In genomic region chr13:43294957-43295590, GRCm38 (mm10) we compare ENCODE assay signal across 12 mouse cellular contexts. TPM values are rescaled to one million over a fixed set of nuclear protein-coding genes. Genes with fewer than 3 reads are reported as not detected.
DNase-seq lines count a peak whose midpoint lies in the region; ATAC-seq lines count a peak whose summit lies in the region.
"Had no signal": no experiment of that assay in that cellular context is flagged by ENCODE, and none has a peak within 500 bp of the region (broad histone marks: within the 10 kb centered on the region; RNA-seq: fewer than 3 reads in every experiment).

No protein-coding gene starts in this region.

- H3K27ac ChIP-seq in liver, embryonic 15.5 days (replicated peaks), result peak overlapping the region; percentile 12; the same call in 1 of the 2 replicates
- no peak overlapping the region for H3K27ac ChIP-seq in liver, embryonic 11.5 days (ENCODE audit: low read depth, low read length)
- H3K27ac ChIP-seq: forebrain, embryonic 12.5 days; hindbrain, embryonic 13.5 days; lung, embryonic 15.5 days had no signal

- peak; percentile 20 for DNase-seq in cerebellum, adult 11-12 months
- DNase-seq in cerebellum, postnatal 4 days (ENCODE audit: low spot score in 2 of 2), result no peak
- no peak for DNase-seq in liver, embryonic 11.5 days (ENCODE audit: low spot score)
- DNase-seq in adrenal gland, adult 8-10 months, result no peak
- DNase-seq in frontal cortex, postnatal 25 days (ENCODE audit: low spot score in 2 of 2), result no peak
- DNase-seq: embryo, embryonic 11 days had no signal

- ATAC-seq in liver, embryonic 15.5 days (ENCODE audit: insufficient read depth), result no peak
- ATAC-seq in liver, embryonic 11.5 days (replicated peaks; ENCODE audit: low FRiP score), result no peak
- peak; percentile 47 for ATAC-seq in common myeloid progenitor, adult 5-6 weeks (replicated peaks; ENCODE audit: low read depth, poor library complexity, severe bottlenecking)
- ATAC-seq in megakaryocyte progenitor cell, adult 5-6 weeks (replicated peaks; ENCODE audit: poor library complexity), result peak; percentile 55

- no peak overlapping the region for H3K9ac ChIP-seq in liver, embryonic 15.5 days
- H3K9ac ChIP-seq in liver, embryonic 11.5 days (ENCODE audit: low read depth, low read length), result no peak overlapping the region
- H3K9ac ChIP-seq: forebrain, embryonic 12.5 days; hindbrain, embryonic 13.5 days; lung, embryonic 15.5 days had no signal

- H3K4me1 ChIP-seq in liver, embryonic 15.5 days (replicated peaks), result no peaks in the 10 kb centered on the region
- no peaks in the 10 kb centered on the region for H3K4me1 ChIP-seq in liver, embryonic 11.5 days (replicated peaks; ENCODE audit: control insufficient read depth, insufficient read depth, low read length)

- WGBS in liver, embryonic 15.5 days (ENCODE audit: insufficient replicate concordance), result 37% methylated on average over 7 of the region's 7 CpGs
- WGBS in liver, embryonic 11.5 days, result 58% methylated on average over 7 of the region's 7 CpGs

- H3K36me3 ChIP-seq in liver, embryonic 15.5 days (replicated peaks), result no peaks in the 10 kb centered on the region
- H3K36me3 ChIP-seq in liver, embryonic 11.5 days (ENCODE audit: control insufficient read depth, insufficient read depth, low read length), result no peaks in the 10 kb centered on the region
- H3K36me3 ChIP-seq: forebrain, embryonic 12.5 days; lung, embryonic 15.5 days had no signal

- H3K9me3 ChIP-seq in liver, embryonic 15.5 days (replicated peaks), result no peaks in the 10 kb centered on the region
- no peaks in the 10 kb centered on the region for H3K9me3 ChIP-seq in liver, embryonic 11.5 days (ENCODE audit: control insufficient read depth, low read length)
- H3K9me3 ChIP-seq: forebrain, embryonic 12.5 days; lung, embryonic 15.5 days had no signal

- no peak overlapping the region for H3K4me2 ChIP-seq in liver, embryonic 15.5 days
- no peak overlapping the region for H3K4me2 ChIP-seq in liver, embryonic 11.5 days
- H3K4me2 ChIP-seq: forebrain, embryonic 12.5 days; hindbrain, embryonic 13.5 days; lung, embryonic 15.5 days had no signal

- peaks cover 24% of the 10 kb centered on the region for H3K27me3 ChIP-seq in liver, embryonic 15.5 days
- peaks cover 1% of the 10 kb centered on the region; the same call in 1 of the 2 replicates for H3K27me3 ChIP-seq in liver, embryonic 11.5 days (replicated peaks; ENCODE audit: control insufficient read depth, insufficient read depth, low read length)
- H3K27me3 ChIP-seq: lung, embryonic 15.5 days had no signal

- no peak overlapping the region for H3K4me3 ChIP-seq in liver, embryonic 15.5 days (replicated peaks)
- H3K4me3 ChIP-seq in liver, embryonic 11.5 days (ENCODE audit: low read depth, low read length), result no peak overlapping the region
- H3K4me3 ChIP-seq: forebrain, embryonic 12.5 days; hindbrain, embryonic 13.5 days; lung, embryonic 15.5 days had no signal

RNA-seq across cellular contexts. Expression of gene Gfod1, which starts 8.9 kb away (rescaled TPM):
- polyA plus RNA-seq in liver, embryonic 15.5 days (2015; fragmentation: Nextera tagmentation; extraction: Ambion mirVana), result 0.24 and 0.64 TPM in 2 replicates
- polyA plus RNA-seq in liver, embryonic 11.5 days (2014; fragmentation: Nextera tagmentation; extraction: Ambion mirVana), result 0.37 and 0.42 TPM in 2 replicates
- total RNA-seq in common myeloid progenitor, adult 5-6 weeks (2017), result 7.4 and 11.2 TPM in 2 replicates
- 10.9 and 16.6 TPM in 2 replicates for total RNA-seq in megakaryocyte progenitor cell, adult 5-6 weeks (2015)
- total RNA-seq in megakaryocyte progenitor cell, adult 5-6 weeks (2017), result 6.1 and 10.3 TPM in 2 replicates
- total RNA-seq in adrenal gland, adult 8-10 months (2022), result 10 to 100 TPM in 1 of 4 experiments, 1 to 10 TPM in 3; 8.1 to 10.0 (median 9.0) TPM

Comparison
In these comparisons a context has a peak if more than half of its experiments do, and no peak if none do; other contexts are left out.
1. ATAC-seq: peak in common myeloid progenitor, adult 5-6 weeks (single experiment) and megakaryocyte progenitor cell, adult 5-6 weeks (single experiment); none in liver, embryonic 15.5 days (single experiment) and liver, embryonic 11.5 days (single experiment).